Mouse (Mus musculus): ENCODE measurements around the gene Rtkn2. TPM values are rescaled to one million over a fixed set of nuclear protein-coding genes. Genes with fewer than 3 reads are reported as not detected.

Rtkn2 gene
- polyA plus RNA-seq, 1 experiment from 2014 or later = 17.7 TPM

GRCm38 (mm10) chr10:68020755-68021154 lies 41.4 kb downstream of the Rtkn2 start:
- Histone ChIP-seq H3K9ac (ENCODE audit: low read depth, low read length) (no peak overlapping the region), H3K4me2 (replicated peaks; ENCODE audit: low read depth, low read length) (no peak overlapping the region), H3K9me3 (ENCODE audit: control insufficient read depth, low read length) (no peaks in the 10 kb centered on the region), H3K27me3 (ENCODE audit: control insufficient read depth, insufficient read depth, low read length) (no peaks in the 10 kb centered on the region), H3K27ac (ENCODE audit: low read depth, low read length) (no peak overlapping the region), H3K36me3 (ENCODE audit: control insufficient read depth, insufficient read depth, low read length) (peaks cover 5% of the 10 kb centered on the region; the same call in 1 of the 2 replicates), H3K4me3 (ENCODE audit: low read depth, low read length) (no peak overlapping the region), H3K4me1 (replicated peaks; ENCODE audit: control insufficient read depth, insufficient read depth, low read length) (no peaks in the 10 kb centered on the region)
- no peak for ATAC-seq (ENCODE audit: low FRiP score)
- DNase-seq (ENCODE audit: low spot score) = no peak
- WGBS = 89% methylated on average over 2 of the region's 2 CpGs

GRCm38 (mm10) chr10:68025660-68026059 lies 46.3 kb downstream of the Rtkn2 start:
- no peaks in the 10 kb centered on the region for H3K4me1 ChIP-seq (replicated peaks; ENCODE audit: control insufficient read depth, insufficient read depth, low read length)
- 89% methylated on average over 3 of the region's 3 CpGs for WGBS
- ATAC-seq (ENCODE audit: low FRiP score) = no peak
- H3K27me3 ChIP-seq (ENCODE audit: control insufficient read depth, insufficient read depth, low read length) = no peaks in the 10 kb centered on the region
- H3K4me2 ChIP-seq (replicated peaks; ENCODE audit: low read depth, low read length) = no peak overlapping the region
- H3K9ac ChIP-seq (ENCODE audit: low read depth, low read length) = no peak overlapping the region
- no peak for DNase-seq (ENCODE audit: low spot score)
- H3K4me3 ChIP-seq (ENCODE audit: low read depth, low read length) = no peak overlapping the region
- no peaks in the 10 kb centered on the region for H3K9me3 ChIP-seq (ENCODE audit: control insufficient read depth, low read length)
- H3K27ac ChIP-seq (ENCODE audit: low read depth, low read length) = no peak overlapping the region; the same call in 1 of the 2 replicates
- 0 out of 2 replicates have a peak, but pooled peaks cover 2% of the 10 kb centered on the region for H3K36me3 ChIP-seq (ENCODE audit: control insufficient read depth, insufficient read depth, low read length)

GRCm38 (mm10) chr10:68028327-68029080 lies 49.1 kb downstream of the Rtkn2 start:
- H3K36me3 ChIP-seq (ENCODE audit: control insufficient read depth, insufficient read depth, low read length) = peaks cover 2% of the 10 kb centered on the region; the same call in 1 of the 2 replicates
- H3K4me3 ChIP-seq (ENCODE audit: low read depth, low read length) = no peak overlapping the region
- no peak overlapping the region for H3K4me2 ChIP-seq (replicated peaks; ENCODE audit: low read depth, low read length)
- H3K4me1 ChIP-seq (replicated peaks; ENCODE audit: control insufficient read depth, insufficient read depth, low read length) = no peaks in the 10 kb centered on the region
- H3K27ac ChIP-seq (ENCODE audit: low read depth, low read length) = no peak overlapping the region
- ATAC-seq (ENCODE audit: low FRiP score) = peak; percentile 40; the same call in 1 of the 2 replicates
- 55% methylated on average over 12 of the region's 12 CpGs for WGBS
- H3K9me3 ChIP-seq (ENCODE audit: control insufficient read depth, low read length) = no peaks in the 10 kb centered on the region
- no peak for DNase-seq (ENCODE audit: low spot score)
- no peak overlapping the region for H3K9ac ChIP-seq (ENCODE audit: low read depth, low read length)
- H3K27me3 ChIP-seq (ENCODE audit: control insufficient read depth, insufficient read depth, low read length) = no peaks in the 10 kb centered on the region

GRCm38 (mm10) chr10:68029081-68029626 lies 49.8 kb downstream of the Rtkn2 start:
- H3K27me3 ChIP-seq (ENCODE audit: control insufficient read depth, insufficient read depth, low read length) = no peaks in the 10 kb centered on the region
- peaks cover 2% of the 10 kb centered on the region; the same call in 1 of the 2 replicates for H3K36me3 ChIP-seq (ENCODE audit: control insufficient read depth, insufficient read depth, low read length)
- H3K27ac ChIP-seq (ENCODE audit: low read depth, low read length) = no peak overlapping the region
- no peak overlapping the region for H3K4me2 ChIP-seq (replicated peaks; ENCODE audit: low read depth, low read length)
- 74% methylated on average over 5 of the region's 5 CpGs for WGBS
- no peaks in the 10 kb centered on the region for H3K9me3 ChIP-seq (ENCODE audit: control insufficient read depth, low read length)
- H3K4me1 ChIP-seq (replicated peaks; ENCODE audit: control insufficient read depth, insufficient read depth, low read length) = no peaks in the 10 kb centered on the region
- no peak overlapping the region for H3K4me3 ChIP-seq (ENCODE audit: low read depth, low read length)
- H3K9ac ChIP-seq (ENCODE audit: low read depth, low read length) = no peak overlapping the region
- no peak for DNase-seq (ENCODE audit: low spot score)
- ATAC-seq (ENCODE audit: low FRiP score) = peak; percentile 47; the same call in 1 of the 2 replicates

- ATAC-seq (ENCODE audit: low FRiP score) (no peak), DNase-seq (ENCODE audit: low spot score) (no peak)
- H3K9ac ChIP-seq (ENCODE audit: low read depth, low read length) = no peak overlapping the region
- no peaks in the 10 kb centered on the region for H3K4me1 ChIP-seq (replicated peaks; ENCODE audit: control insufficient read depth, insufficient read depth, low read length)
- H3K4me3 ChIP-seq (ENCODE audit: low read depth, low read length) = no peak overlapping the region
- H3K36me3 ChIP-seq (ENCODE audit: control insufficient read depth, insufficient read depth, low read length) = peaks cover 2% of the 10 kb centered on the region; the same call in 1 of the 2 replicates
- no peak overlapping the region for H3K27ac ChIP-seq (ENCODE audit: low read depth, low read length)
- H3K4me2 ChIP-seq (replicated peaks; ENCODE audit: low read depth, low read length) = no peak overlapping the region
- H3K9me3 ChIP-seq (ENCODE audit: control insufficient read depth, low read length) = no peaks in the 10 kb centered on the region
- 83% methylated on average over 6 of the region's 6 CpGs for WGBS
- H3K27me3 ChIP-seq (ENCODE audit: control insufficient read depth, insufficient read depth, low read length) = no peaks in the 10 kb centered on the region
These were observed 50.7 kb downstream of the Rtkn2 start for GRCm38 (mm10) chr10:68030027-68030426.

GRCm38 (mm10) chr10:68035707-68036367 lies 56.5 kb downstream of the Rtkn2 start:
- ATAC-seq (ENCODE audit: low FRiP score) = no peak
- peaks cover 2% of the 10 kb centered on the region; the same call in 1 of the 2 replicates for H3K36me3 ChIP-seq (ENCODE audit: control insufficient read depth, insufficient read depth, low read length)

GRCm38 (mm10) chr10:68036368-68036980 lies 57.1 kb downstream of the Rtkn2 start:
- Histone ChIP-seq H3K4me2 (replicated peaks; ENCODE audit: low read depth, low read length) (no peak overlapping the region), H3K27ac (ENCODE audit: low read depth, low read length) (no peak overlapping the region), H3K27me3 (ENCODE audit: control insufficient read depth, insufficient read depth, low read length) (no peaks in the 10 kb centered on the region), H3K9ac (ENCODE audit: low read depth, low read length) (no peak overlapping the region), H3K36me3 (ENCODE audit: control insufficient read depth, insufficient read depth, low read length) (peaks cover 2% of the 10 kb centered on the region; the same call in 1 of the 2 replicates), H3K4me3 (ENCODE audit: low read depth, low read length) (no peak overlapping the region), H3K9me3 (ENCODE audit: control insufficient read depth, low read length) (no peaks in the 10 kb centered on the region), H3K4me1 (replicated peaks; ENCODE audit: control insufficient read depth, insufficient read depth, low read length) (no peaks in the 10 kb centered on the region)
- ATAC-seq (ENCODE audit: low FRiP score) (no peak), DNase-seq (ENCODE audit: low spot score) (no peak)
- WGBS = 93% methylated on average over 17 of the region's 17 CpGs

More at GRCm38 (mm10) chr10:68035707-68036367, 56.5 kb downstream of the Rtkn2 start:
- no peak for DNase-seq (ENCODE audit: low spot score)
- no peak overlapping the region for H3K27ac ChIP-seq (ENCODE audit: low read depth, low read length)
- no peaks in the 10 kb centered on the region for H3K4me1 ChIP-seq (replicated peaks; ENCODE audit: control insufficient read depth, insufficient read depth, low read length)
- no peaks in the 10 kb centered on the region for H3K27me3 ChIP-seq (ENCODE audit: control insufficient read depth, insufficient read depth, low read length)
- 95% methylated on average over 20 of the region's 20 CpGs for WGBS
- H3K4me2 ChIP-seq (replicated peaks; ENCODE audit: low read depth, low read length) = no peak overlapping the region
- no peak overlapping the region for H3K4me3 ChIP-seq (ENCODE audit: low read depth, low read length)
- no peaks in the 10 kb centered on the region for H3K9me3 ChIP-seq (ENCODE audit: control insufficient read depth, low read length)
- no peak overlapping the region for H3K9ac ChIP-seq (ENCODE audit: low read depth, low read length)

GRCm38 (mm10) chr10:68038997-68039624 lies 59.7 kb downstream of the Rtkn2 start:
- ATAC-seq (ENCODE audit: low FRiP score) (peak; percentile 71; the same call in 1 of the 2 replicates), DNase-seq (ENCODE audit: low spot score) (peak; percentile 31)
- H3K4me3 ChIP-seq (ENCODE audit: low read depth, low read length) = no peak overlapping the region
- H3K27me3 ChIP-seq (ENCODE audit: control insufficient read depth, insufficient read depth, low read length) = no peaks in the 10 kb centered on the region
- peak overlapping the region; percentile 65; the same call in 1 of the 2 replicates for H3K27ac ChIP-seq (ENCODE audit: low read depth, low read length)
- no peaks in the 10 kb centered on the region for H3K4me1 ChIP-seq (replicated peaks; ENCODE audit: control insufficient read depth, insufficient read depth, low read length)
- 62% methylated on average over 8 of the region's 8 CpGs for WGBS
- no peak overlapping the region for H3K4me2 ChIP-seq (replicated peaks; ENCODE audit: low read depth, low read length)
- 0 out of 2 replicates have a peak, but pooled peaks cover 2% of the 10 kb centered on the region for H3K36me3 ChIP-seq (ENCODE audit: control insufficient read depth, insufficient read depth, low read length)
- H3K9me3 ChIP-seq (ENCODE audit: control insufficient read depth, low read length) = no peaks in the 10 kb centered on the region
- peak overlapping the region; percentile 25; the same call in 1 of the 2 replicates for H3K9ac ChIP-seq (ENCODE audit: low read depth, low read length)
